Mouse (Mus musculus) liver, postnatal 0 days (tissue): Measurements from ENCODE around the gene Pias4.

Experiments used
- CTCF ChIP-seq: sonication (generic); IDR thresholded peaks from 2 replicates; pipeline ENCODE4 v1.5.1; 2016; ENCODE audit warnings: antibody characterized with exemption, low read depth
- EP300 ChIP-seq: IDR thresholded peaks from 2 replicates; pipeline ENCODE4 v1.6.1; 2016; ENCODE audit warnings: antibody characterized with exemption, low read depth, mild to moderate bottlenecking

DNA sequence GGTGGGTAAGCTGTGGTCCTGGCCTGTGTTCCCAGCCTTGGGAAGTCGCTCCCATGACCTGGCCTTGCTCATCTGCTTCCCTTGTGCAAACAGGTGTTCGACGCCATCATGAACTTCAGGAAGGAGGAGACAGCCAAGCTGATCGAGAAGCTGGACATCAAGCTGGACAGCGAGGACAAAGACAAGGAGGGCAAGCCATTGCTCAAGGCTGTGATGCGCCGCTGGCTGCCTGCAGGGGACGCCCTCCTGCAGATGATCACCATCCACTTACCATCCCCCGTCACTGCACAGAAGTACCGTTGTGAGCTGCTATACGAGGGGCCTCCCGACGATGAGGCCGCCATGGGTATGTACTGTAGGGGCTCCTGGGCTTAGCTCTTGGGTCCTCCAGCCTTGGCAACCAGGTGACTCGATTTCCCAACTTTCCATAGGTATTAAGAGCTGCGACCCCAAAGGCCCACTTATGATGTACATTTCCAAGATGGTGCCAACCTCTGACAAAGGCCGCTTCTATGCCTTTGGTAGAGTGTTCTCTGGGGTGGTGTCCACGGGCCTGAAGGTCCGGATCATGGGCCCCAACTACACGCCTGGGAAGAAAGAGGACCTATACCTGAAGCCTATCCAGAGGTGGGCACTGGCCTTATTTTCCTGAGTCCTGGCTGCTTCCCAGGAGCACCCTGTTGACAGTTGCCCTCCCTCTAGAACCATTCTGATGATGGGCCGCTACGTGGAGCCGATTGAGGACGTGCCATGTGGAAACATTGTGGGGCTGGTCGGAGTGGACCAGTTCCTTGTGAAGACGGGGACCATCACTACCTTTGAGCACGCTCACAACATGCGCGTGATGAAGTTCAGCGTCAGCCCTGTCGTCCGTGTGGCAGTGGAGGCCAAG, 12.0 kb upstream of the Pias4 start:
- peak; percentile 26 for TF ChIP-seq CTCF
- no peak for TF ChIP-seq EP300
